Mouse (Mus musculus) hindbrain, embryonic 10.5 days (tissue): ENCODE measurements around the gene Mbnl3. TPM values are rescaled to one million over a fixed set of nuclear protein-coding genes. Genes with fewer than 3 reads are reported as not detected.
A peak's percentile ranks its signal among the peaks of the same experiment; 100 is the strongest.

Source experiments
- DNase-seq: peaks from one replicate; pipeline ENCODE4 v3.0.0-alpha.2; 2017; ENCODE audit warnings: low spot score
- H3K27ac ChIP-seq: fragments of 300-500 bp; sonication (generic); 2 replicates; pipeline ENCODE4 v1.5.1; 2016; ENCODE audit warnings: mild to moderate bottlenecking, moderate library complexity
- H3K27me3 ChIP-seq: fragments of 300-500 bp; sonication (generic); 2 replicates; pipeline ENCODE4 v1.6.1; 2016; ENCODE audit warnings: mild to moderate bottlenecking; ENCODE audit not compliant: poor library complexity, insufficient read depth, severe bottlenecking
- H3K36me3 ChIP-seq: fragments of 300-500 bp; sonication (generic); 2 replicates; pipeline ENCODE4 v1.6.1; 2016; ENCODE audit warnings: mild to moderate bottlenecking, moderate library complexity
- H3K4me1 ChIP-seq: fragments of 300-500 bp; sonication (generic); replicated peaks from 2 replicates; pipeline ENCODE4 v1.6.1; 2016; ENCODE audit warnings: mild to moderate bottlenecking
- H3K4me3 ChIP-seq: fragments of 300-500 bp; sonication (generic); 2 replicates; pipeline ENCODE4 v1.5.1; 2016; ENCODE audit warnings: mild to moderate bottlenecking, moderate library complexity
- H3K9me3 ChIP-seq: fragments of 300-500 bp; sonication (generic); 2 replicates; pipeline ENCODE4 v1.6.1; 2016; ENCODE audit warnings: mild to moderate bottlenecking, moderate library complexity
- WGBS: fragments of 180-500 bp; shearing (Covaris S2); methylation state at CpG from one replicate; pipeline ENCODE4 v1.1.7; 2016; 5-methylcytosine and 5-hydroxymethylcytosine counted together
- polyA plus RNA-seq: library from polyadenylated mRNA; unstranded; fragments of >200 nt; fragmentation: Nextera tagmentation; extraction: Ambion mirVana; gene quantifications from 2 replicates; pipeline ENCODE4 v1.2.1, GENCODE M21; 2016

Gene Mbnl3
- polyA plus RNA-seq, 1 experiment from 2014 or later = 3.8 TPM

GRCm38 (mm10) chrX:51131325-51131724 lies 75.0 kb downstream of the Mbnl3 start:
- H3K4me3 ChIP-seq = no peak overlapping the region
- H3K27ac ChIP-seq = no peak overlapping the region
- H3K9me3 ChIP-seq = no peaks in the 10 kb centered on the region
- no peak for DNase-seq
- H3K36me3 ChIP-seq = no peaks in the 10 kb centered on the region
- no peaks in the 10 kb centered on the region; the same call in 1 of the 2 replicates for H3K27me3 ChIP-seq
- H3K4me1 ChIP-seq = no peaks in the 10 kb centered on the region
- WGBS = 79% methylated on average over 3 of the region's 3 CpGs

DNA sequence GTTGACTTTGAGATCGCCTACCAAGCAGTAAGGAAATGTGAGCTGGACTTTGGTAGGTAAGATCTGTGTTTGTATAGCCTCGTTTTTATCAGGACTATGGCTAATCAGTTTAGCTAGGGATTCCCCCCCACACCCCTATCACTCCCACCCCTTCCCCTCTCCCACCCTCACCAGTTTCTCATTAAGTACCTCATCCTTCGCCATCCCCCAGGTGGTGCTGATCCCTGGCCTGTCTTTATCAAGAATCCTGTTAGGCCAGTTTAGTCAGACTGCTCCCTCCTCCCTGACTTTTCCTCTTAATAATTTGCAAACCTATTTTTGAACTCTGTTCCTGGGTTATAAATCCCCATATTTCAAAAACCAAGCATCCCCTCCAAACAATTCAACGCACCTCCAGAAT lies 103.6 kb downstream of the Mbnl3 start:
- Histone ChIP-seq H3K27ac (no peak overlapping the region), H3K36me3 (no peaks in the 10 kb centered on the region), H3K9me3 (no peaks in the 10 kb centered on the region), H3K4me1 (no peaks in the 10 kb centered on the region), H3K4me3 (no peak overlapping the region), H3K27me3 (no peaks in the 10 kb centered on the region)
- DNase-seq = no peak
- 70% methylated on average over 4 of the region's 4 CpGs for WGBS

GRCm38 (mm10) chrX:51084972-51085371 lies 121.4 kb downstream of the Mbnl3 start:
- WGBS = 83% methylated on average over 6 of the region's 6 CpGs
- Histone ChIP-seq H3K4me3 (no peak overlapping the region), H3K27ac (no peak overlapping the region), H3K36me3 (no peaks in the 10 kb centered on the region), H3K4me1 (no peaks in the 10 kb centered on the region), H3K27me3 (no peaks in the 10 kb centered on the region), H3K9me3 (no peaks in the 10 kb centered on the region)
- DNase-seq = no peak

- no peaks in the 10 kb centered on the region for H3K27me3 ChIP-seq
- no peak overlapping the region for H3K27ac ChIP-seq
- WGBS = 70% methylated on average over 1 of the region's 1 CpGs
- H3K9me3 ChIP-seq = no peaks in the 10 kb centered on the region
- no peaks in the 10 kb centered on the region for H3K4me1 ChIP-seq
- no peak overlapping the region for H3K4me3 ChIP-seq
- DNase-seq = no peak
- H3K36me3 ChIP-seq = no peaks in the 10 kb centered on the region
Measured at GRCm38 (mm10) chrX:51084211-51084610, 122.1 kb downstream of the Mbnl3 start.

DNA sequence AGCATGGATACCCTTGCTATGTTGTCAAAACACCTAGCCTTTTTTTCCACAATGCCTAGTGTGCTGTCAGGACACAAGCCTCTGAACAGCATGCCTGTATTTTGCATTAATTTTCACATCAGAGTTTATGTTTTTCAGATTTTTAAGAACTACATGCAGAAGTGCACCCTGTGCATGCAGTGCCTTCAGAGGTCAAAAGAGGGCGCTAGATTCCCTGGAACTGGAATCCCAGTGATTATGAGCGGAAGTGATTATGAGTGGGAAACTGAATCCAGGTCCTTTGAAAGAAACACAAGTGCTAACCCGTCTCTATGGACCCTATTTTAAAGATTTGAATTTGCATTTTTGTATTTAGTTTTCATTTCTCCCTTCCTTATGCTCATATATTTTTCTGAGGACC lies 129.6 kb downstream of the Mbnl3 start:
- 40% methylated on average over 3 of the region's 3 CpGs for WGBS
- H3K27me3 ChIP-seq = 0 out of 2 replicates have a peak, but pooled peaks cover 3% of the 10 kb centered on the region
- no peak overlapping the region for H3K4me3 ChIP-seq
- no peaks in the 10 kb centered on the region for H3K9me3 ChIP-seq
- peak; percentile 9 for DNase-seq
- H3K4me1 ChIP-seq = no peaks in the 10 kb centered on the region
- H3K36me3 ChIP-seq = no peaks in the 10 kb centered on the region
- no peak overlapping the region for H3K27ac ChIP-seq

Other genes starting within 250 kb of the Mbnl3 start
- 17.2 and 20.2 TPM in 2 replicates for gene Rap2c, start 188.5 kb downstream of the Mbnl3 start, polyA plus RNA-seq